Mouse (Mus musculus) hindbrain, embryonic 15.5 days (tissue): ENCODE measurements around the gene Slc35b2. TPM values are rescaled to one million over a fixed set of nuclear protein-coding genes. Genes with fewer than 3 reads are reported as not detected.

Experiments used
- ATAC-seq: fragments of 200-750 bp; cut with Nextera tagmentation; 2 replicates; pipeline ENCODE4 v1.8.0; 2017; ENCODE audit warnings: low read depth, moderate number of reproducible peaks, moderate TSS enrichment; ENCODE audit not compliant: low FRiP score
- H3K27ac ChIP-seq: fragments of 300-500 bp; sonication (generic); replicated peaks from 2 replicates; pipeline ENCODE4 v1.5.1; 2015; ENCODE audit warnings: mild to moderate bottlenecking, inconsistent platforms
- H3K27me3 ChIP-seq: fragments of 300-500 bp; sonication (generic); 2 replicates; pipeline ENCODE4 v1.6.1; 2015; ENCODE audit warnings: control low read depth, inconsistent platforms
- H3K36me3 ChIP-seq: fragments of 300-500 bp; sonication (generic); 2 replicates; pipeline ENCODE4 v1.6.1; 2015; ENCODE audit warnings: control low read depth, inconsistent platforms
- H3K4me1 ChIP-seq: fragments of 300-500 bp; sonication (generic); replicated peaks from 2 replicates; pipeline ENCODE4 v1.6.1; 2015; ENCODE audit warnings: control low read depth, inconsistent platforms
- H3K4me2 ChIP-seq: fragments of 300-500 bp; sonication (generic); 2 replicates; pipeline ENCODE4 v1.6.1; 2015; ENCODE audit warnings: moderate library complexity, mild to moderate bottlenecking, inconsistent platforms
- H3K4me3 ChIP-seq: fragments of 300-500 bp; sonication (generic); 2 replicates; pipeline ENCODE4 v1.5.1; 2015; ENCODE audit warnings: mild to moderate bottlenecking, inconsistent platforms
- H3K9ac ChIP-seq: fragments of 300-500 bp; sonication (generic); 2 replicates; pipeline ENCODE4 v1.6.1; 2015; ENCODE audit warnings: inconsistent platforms
- H3K9me3 ChIP-seq: fragments of 300-500 bp; sonication (generic); 2 replicates; pipeline ENCODE4 v1.6.1; 2016; ENCODE audit warnings: control low read depth, inconsistent platforms
- WGBS: fragments of 180-500 bp; shearing (Covaris S2); methylation state at CpG from one replicate; pipeline ENCODE4 v1.1.7; 2015; 5-methylcytosine and 5-hydroxymethylcytosine counted together
- polyA plus RNA-seq: library from polyadenylated mRNA; unstranded; fragments of >200 nt; fragmentation: Nextera tagmentation; extraction: Ambion mirVana; gene quantifications from 2 replicates; pipeline ENCODE4 v1.2.1, GENCODE M21; 2015

Gene Slc35b2
- polyA plus RNA-seq, 1 experiment from 2014 or later = 90.4 TPM

DNA sequence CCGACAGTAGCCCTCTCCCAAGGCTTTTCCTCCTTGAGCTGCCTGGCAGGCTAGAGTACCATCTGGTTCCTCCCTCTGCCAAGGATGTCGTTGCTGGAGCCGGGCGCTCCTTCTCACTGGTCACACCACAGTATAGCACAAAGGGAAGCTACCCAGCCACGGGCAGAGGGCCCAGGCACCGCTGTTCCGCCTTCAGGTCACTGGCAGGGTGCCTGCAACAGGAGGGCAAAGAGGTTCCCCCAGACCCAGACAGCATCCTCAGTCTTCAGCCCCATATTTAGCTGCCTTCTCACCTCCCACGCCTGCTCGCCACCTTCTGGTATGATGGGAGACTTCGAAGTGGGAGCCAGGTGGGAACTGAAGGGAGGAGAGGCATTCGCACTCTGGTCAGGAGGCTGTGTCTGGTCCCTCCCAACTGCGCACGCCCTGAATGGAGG, 33.3 kb upstream of the Slc35b2 start:
- Histone ChIP-seq H3K9ac (no peak overlapping the region), H3K27ac (peak overlapping the region; percentile 42; the same call in 1 of the 2 replicates), H3K36me3 (no peaks in the 10 kb centered on the region), H3K4me2 (no peak overlapping the region), H3K27me3 (peaks cover 22% of the 10 kb centered on the region), H3K4me3 (no peak overlapping the region), H3K9me3 (no peaks in the 10 kb centered on the region), H3K4me1 (no peaks in the 10 kb centered on the region)
- peak; percentile 85 for ATAC-seq
- WGBS = 36% methylated on average over 13 of the region's 13 CpGs

DNA sequence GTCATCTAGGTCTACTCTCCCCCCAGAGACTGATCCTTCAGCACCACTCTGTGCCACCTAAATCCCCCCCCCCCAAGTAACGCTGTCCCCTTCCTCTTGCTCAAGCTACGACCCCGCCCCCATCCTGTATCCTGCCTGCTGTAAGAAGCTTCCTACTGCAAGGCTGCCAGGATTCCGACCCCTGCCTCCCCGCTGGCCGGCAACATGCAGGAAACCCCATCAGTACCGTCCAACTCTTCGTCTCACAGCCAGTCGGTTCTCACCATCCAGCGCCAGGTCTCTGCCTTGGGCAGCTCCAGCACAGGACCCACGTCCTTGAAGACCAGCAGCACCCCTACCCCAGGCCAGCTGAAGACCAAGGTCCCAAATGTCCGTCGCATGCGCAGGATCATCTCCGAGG, 30.8 kb upstream of the Slc35b2 start:
- Histone ChIP-seq H3K27me3 (peaks cover 34% of the 10 kb centered on the region), H3K27ac (no peak overlapping the region), H3K4me2 (no peak overlapping the region), H3K4me3 (no peak overlapping the region), H3K9me3 (no peaks in the 10 kb centered on the region), H3K9ac (no peak overlapping the region), H3K36me3 (no peaks in the 10 kb centered on the region), H3K4me1 (no peaks in the 10 kb centered on the region)
- WGBS = 59% methylated on average over 15 of the region's 15 CpGs
- ATAC-seq = no peak

DNA sequence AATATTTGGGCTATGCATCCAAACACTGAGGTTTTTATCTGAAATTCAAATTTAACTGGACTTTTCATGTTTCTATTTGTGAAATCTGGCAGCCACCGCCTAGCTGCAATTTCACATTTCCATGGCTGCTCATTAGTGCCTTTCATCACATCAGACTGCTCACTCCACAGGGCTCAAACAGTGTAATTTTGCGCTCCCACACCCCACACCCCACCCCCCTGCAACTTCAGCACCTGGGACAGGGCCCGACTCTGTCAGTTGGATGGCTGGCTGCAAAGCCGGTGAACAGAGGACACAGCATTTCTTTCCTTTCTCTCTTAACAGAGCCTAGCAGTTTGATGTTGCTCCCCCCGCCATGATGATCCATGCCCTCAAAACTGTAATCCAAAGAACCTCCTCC, 27.4 kb upstream of the Slc35b2 start:
- 16% methylated on average over 5 of the region's 5 CpGs for WGBS
- no peak overlapping the region for H3K27ac ChIP-seq
- H3K36me3 ChIP-seq = no peaks in the 10 kb centered on the region
- no peak overlapping the region for H3K4me3 ChIP-seq
- no peak overlapping the region for H3K9ac ChIP-seq
- H3K9me3 ChIP-seq = no peaks in the 10 kb centered on the region
- ATAC-seq = no peak
- H3K4me1 ChIP-seq = no peaks in the 10 kb centered on the region
- no peak overlapping the region for H3K4me2 ChIP-seq
- 0 out of 2 replicates have a peak, but pooled peaks cover 25% of the 10 kb centered on the region for H3K27me3 ChIP-seq

DNA sequence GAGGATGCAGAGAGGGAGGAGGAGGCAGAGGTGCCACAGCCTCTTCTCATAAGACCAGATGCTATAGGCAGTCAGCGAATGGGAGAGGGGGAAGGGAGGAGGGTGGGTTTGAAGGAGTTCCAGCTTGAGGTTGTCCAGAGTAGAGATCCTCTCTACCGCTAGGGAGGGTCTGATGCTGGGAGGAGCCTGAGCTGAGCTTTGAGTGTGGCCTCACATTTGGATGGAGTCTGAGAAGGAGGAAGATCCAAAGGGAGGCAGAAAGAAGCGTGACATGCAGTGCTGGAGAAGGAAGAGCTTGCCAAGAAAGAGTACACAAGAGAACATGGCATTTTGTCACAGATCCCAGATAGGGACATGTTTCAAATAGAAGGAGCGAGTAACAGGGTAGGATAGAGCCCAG, 25.3 kb upstream of the Slc35b2 start:
- Histone ChIP-seq H3K4me1 (0 out of 2 replicates have a peak, but pooled peaks cover 3% of the 10 kb centered on the region), H3K9ac (no peak overlapping the region), H3K36me3 (no peaks in the 10 kb centered on the region), H3K9me3 (no peaks in the 10 kb centered on the region), H3K27ac (no peak overlapping the region), H3K4me3 (no peak overlapping the region), H3K4me2 (no peak overlapping the region), H3K27me3 (0 out of 2 replicates have a peak, but pooled peaks cover 23% of the 10 kb centered on the region)
- no peak for ATAC-seq
- WGBS = 56% methylated on average over 4 of the region's 4 CpGs

DNA sequence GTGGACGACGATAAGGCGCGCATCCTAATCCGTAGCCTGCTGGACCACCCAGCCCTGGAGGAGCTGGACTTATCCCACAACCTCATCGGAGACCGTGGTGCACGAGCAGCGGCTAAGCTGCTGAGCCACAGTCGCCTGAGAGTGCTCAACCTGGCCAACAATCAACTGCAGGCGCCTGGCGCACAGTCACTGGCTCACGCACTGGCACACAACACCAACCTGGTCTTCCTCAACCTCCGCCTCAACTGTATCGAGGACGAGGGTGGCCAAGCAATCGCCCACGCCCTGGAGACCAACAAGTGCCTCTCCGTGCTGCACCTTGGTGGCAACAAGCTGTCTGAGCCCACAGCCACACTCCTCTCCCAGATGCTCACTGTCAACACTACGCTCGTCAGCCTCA, 24.0 kb upstream of the Slc35b2 start:
- H3K9ac ChIP-seq = no peak overlapping the region
- no peak for ATAC-seq
- no peak overlapping the region for H3K4me2 ChIP-seq
- 84% methylated on average over 21 of the region's 21 CpGs for WGBS
- H3K27ac ChIP-seq = no peak overlapping the region
- H3K4me1 ChIP-seq = peaks cover 14% of the 10 kb centered on the region
- peaks cover 4% of the 10 kb centered on the region; the same call in 1 of the 2 replicates for H3K36me3 ChIP-seq
- no peaks in the 10 kb centered on the region for H3K9me3 ChIP-seq
- H3K4me3 ChIP-seq = no peak overlapping the region
- 0 out of 2 replicates have a peak, but pooled peaks cover 18% of the 10 kb centered on the region for H3K27me3 ChIP-seq

DNA sequence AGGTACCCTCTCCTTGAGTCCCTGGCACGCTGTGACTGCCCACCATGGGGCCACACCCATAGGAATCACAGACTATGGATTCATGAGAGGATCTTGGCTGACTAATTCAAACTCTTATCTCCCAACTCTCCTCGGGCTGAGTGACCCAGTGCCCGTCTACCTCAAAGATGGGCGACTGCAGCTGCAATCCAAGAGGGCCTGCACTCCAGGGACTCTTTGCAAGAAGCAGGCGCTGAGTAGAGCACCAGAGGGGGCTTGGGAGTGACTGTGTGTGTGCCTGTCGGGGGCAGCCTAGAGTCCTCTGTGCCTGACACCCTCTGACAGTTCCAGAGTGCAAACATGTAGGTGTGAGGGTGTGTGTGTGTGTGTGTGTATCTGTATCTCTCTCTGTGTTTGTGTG, 21.5 kb upstream of the Slc35b2 start:
- 42% methylated on average over 6 of the region's 6 CpGs for WGBS
- Histone ChIP-seq H3K4me3 (no peak overlapping the region), H3K27ac (no peak overlapping the region), H3K4me1 (peaks cover 36% of the 10 kb centered on the region), H3K9me3 (no peaks in the 10 kb centered on the region), H3K27me3 (peaks cover 17% of the 10 kb centered on the region), H3K36me3 (peaks cover 12% of the 10 kb centered on the region; the same call in 1 of the 2 replicates), H3K4me2 (no peak overlapping the region), H3K9ac (no peak overlapping the region)
- ATAC-seq = no peak

DNA sequence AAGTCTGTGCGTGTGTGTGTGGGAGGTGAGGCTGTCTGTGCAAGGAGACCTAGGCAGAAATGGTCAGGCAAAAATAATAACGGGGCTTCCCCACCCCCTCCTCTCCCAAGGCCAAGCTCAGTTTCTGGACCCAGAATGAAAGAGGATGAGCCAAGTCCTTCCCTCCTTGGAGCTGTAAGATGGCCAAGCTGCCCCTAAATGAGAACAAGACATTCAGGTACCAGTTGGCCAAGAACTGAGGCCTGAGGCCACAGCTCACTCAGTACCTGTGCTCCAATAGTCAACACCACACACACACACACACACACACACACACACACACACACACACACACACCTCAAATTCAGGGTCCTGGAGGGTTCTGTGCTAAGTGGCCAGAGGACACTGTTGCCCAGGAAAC, 21.0 kb upstream of the Slc35b2 start:
- H3K4me3 ChIP-seq = no peak overlapping the region
- no peak overlapping the region for H3K9ac ChIP-seq
- peaks cover 41% of the 10 kb centered on the region for H3K4me1 ChIP-seq
- H3K27me3 ChIP-seq = peaks cover 22% of the 10 kb centered on the region
- 80% methylated on average over 2 of the region's 2 CpGs for WGBS
- H3K27ac ChIP-seq = no peak overlapping the region
- peaks cover 12% of the 10 kb centered on the region; the same call in 1 of the 2 replicates for H3K36me3 ChIP-seq
- no peaks in the 10 kb centered on the region for H3K9me3 ChIP-seq
- ATAC-seq = no peak
- no peak overlapping the region for H3K4me2 ChIP-seq

DNA sequence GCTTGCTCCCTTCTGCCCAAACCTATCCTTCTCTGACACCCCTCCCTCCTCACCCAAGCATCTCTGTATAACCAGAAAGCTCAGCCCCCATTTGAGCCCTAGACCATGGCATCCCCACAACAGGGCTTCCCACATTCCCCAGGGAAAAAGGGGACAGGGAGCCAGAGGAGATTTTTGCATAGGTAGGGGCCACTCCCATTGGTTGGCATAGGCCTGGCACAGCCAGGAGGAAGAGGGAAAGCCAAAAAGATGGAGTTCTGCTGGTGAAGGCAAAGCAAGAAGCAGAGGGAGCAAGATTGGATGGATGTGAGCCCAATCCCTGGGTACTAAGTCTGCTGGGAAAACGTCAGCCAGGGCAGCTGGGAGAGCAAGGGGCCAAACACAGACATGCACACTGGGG, 20.6 kb upstream of the Slc35b2 start:
- WGBS = 12% methylated on average over 1 of the region's 1 CpGs
- H3K27me3 ChIP-seq = peaks cover 23% of the 10 kb centered on the region
- no peak overlapping the region for H3K4me2 ChIP-seq
- no peak for ATAC-seq
- peaks cover 12% of the 10 kb centered on the region; the same call in 1 of the 2 replicates for H3K36me3 ChIP-seq
- no peak overlapping the region for H3K27ac ChIP-seq
- no peak overlapping the region for H3K4me3 ChIP-seq
- H3K9me3 ChIP-seq = no peaks in the 10 kb centered on the region
- no peak overlapping the region for H3K9ac ChIP-seq
- peaks cover 45% of the 10 kb centered on the region for H3K4me1 ChIP-seq

DNA sequence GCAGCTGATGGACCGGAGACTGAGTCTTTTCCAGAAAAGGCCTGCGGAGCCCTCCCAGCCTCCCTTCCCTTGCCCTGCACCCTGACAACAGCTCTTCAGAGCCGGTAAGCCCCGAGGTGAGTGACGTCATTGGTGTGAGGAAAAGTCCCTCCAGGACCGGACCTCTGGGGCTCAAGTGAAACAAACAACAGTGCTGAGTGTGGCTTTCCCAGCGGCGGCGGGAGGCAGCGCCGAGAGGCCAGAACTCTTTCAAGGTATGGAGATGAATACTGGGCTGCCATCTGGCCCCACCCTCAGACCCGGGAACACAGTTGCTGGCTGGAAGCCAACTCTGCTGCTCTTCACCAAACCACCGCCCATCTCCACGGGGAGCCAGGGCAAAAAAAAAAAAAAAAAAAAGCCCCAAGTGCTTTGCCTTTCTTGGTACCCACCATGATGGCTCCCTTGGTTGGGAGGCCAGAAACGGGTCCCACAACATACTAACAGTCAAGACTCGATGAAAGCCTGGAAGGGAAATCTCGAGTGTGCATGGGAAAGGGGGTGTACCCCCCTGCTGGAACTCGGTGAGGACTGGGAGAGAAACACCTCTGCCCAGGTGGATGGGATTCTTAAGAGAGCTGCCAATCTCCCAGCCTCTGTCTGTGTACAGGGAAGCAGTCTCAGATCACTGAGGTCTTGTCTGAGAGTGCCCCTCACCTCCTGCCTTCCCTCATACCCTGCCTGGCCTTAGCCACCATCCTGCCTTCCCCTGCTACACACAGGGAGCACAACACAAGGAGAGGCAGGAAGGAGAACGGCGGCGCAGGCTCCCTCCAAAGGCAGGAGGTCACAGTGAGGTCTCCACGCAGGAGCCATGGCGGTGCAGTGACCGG, 19.4 kb upstream of the Slc35b2 start:
- no peak overlapping the region for H3K4me3 ChIP-seq

DNA sequence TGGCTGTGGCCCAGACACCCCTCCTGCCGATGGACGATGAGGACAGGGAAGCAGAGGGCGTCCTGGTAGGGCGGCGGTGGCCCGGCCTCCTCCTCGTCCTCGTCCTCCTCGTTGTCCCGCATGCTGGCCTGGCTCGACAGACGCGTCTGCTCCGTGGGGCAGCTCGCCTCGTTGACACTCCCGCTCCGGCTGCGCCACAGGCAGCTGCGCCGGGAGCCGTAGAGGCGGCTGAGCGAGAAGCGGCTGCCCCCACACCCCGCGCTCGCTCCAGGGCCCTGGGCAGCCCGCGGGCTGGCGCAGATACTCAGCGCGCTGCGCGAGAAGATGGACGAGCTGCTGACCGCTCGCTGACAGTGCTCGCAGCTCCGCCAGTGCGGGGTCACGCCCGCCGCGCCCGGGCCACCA, 18.8 kb upstream of the Slc35b2 start:
- H3K4me3 ChIP-seq = peak overlapping the region; percentile 15
- peaks cover 52% of the 10 kb centered on the region for H3K4me1 ChIP-seq
- no peaks in the 10 kb centered on the region for H3K9me3 ChIP-seq
- no peak for ATAC-seq
- peaks cover 12% of the 10 kb centered on the region; the same call in 1 of the 2 replicates for H3K36me3 ChIP-seq
- H3K4me2 ChIP-seq = peak overlapping the region; percentile 37
- 3% methylated on average over 45 of the region's 46 CpGs for WGBS
- H3K27me3 ChIP-seq = peaks cover 23% of the 10 kb centered on the region
- no peak overlapping the region for H3K9ac ChIP-seq
- H3K27ac ChIP-seq = no peak overlapping the region

More for the DNA sequence above, 19.4 kb upstream of the Slc35b2 start:
- H3K27me3 ChIP-seq = peaks cover 23% of the 10 kb centered on the region
- peaks cover 50% of the 10 kb centered on the region for H3K4me1 ChIP-seq
- WGBS = 13% methylated on average over 22 of the region's 24 CpGs
- no peak overlapping the region for H3K27ac ChIP-seq
- no peaks in the 10 kb centered on the region for H3K9me3 ChIP-seq
- peaks cover 12% of the 10 kb centered on the region; the same call in 1 of the 2 replicates for H3K36me3 ChIP-seq
- ATAC-seq = no peak
- H3K4me2 ChIP-seq = no peak overlapping the region
- H3K9ac ChIP-seq = no peak overlapping the region

DNA sequence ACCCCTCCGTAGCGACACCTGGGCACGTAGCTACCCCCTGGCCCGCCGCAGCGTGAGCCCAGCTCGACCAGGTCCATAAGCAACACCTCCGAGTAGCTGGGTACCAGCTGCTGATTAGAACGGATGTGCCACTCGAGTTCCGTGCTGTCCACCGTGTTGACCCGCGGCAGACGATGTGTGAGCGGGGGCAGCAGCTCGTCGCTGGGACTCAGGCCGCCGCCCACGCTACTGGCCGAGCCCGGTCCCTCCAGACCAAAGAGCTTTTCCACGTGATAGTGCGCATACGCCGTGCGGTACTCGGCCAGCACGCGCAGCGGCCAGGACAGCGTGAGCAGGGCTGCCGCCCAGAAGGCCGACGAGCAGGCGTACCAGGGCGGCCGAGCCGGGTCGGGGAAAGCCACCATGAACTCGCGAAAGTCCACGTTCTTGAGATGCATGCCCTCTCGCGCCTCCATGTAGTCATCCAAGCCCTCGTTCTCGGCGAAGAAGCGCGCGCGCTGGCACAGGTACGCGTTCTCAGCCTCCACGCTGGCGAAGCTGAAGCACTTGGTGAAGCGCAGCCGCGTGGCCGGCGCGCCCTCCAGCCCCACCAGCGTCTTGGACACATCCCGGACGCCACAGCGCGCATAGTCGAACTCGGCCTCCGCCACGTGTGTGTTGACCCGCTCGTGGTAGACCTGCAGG, 18.3 kb upstream of the Slc35b2 start:
- Histone ChIP-seq H3K4me3 (peak overlapping the region; percentile 15), H3K9me3 (no peaks in the 10 kb centered on the region), H3K9ac (no peak overlapping the region), H3K36me3 (peaks cover 12% of the 10 kb centered on the region; the same call in 1 of the 2 replicates), H3K27ac (no peak overlapping the region), H3K4me2 (peak overlapping the region; percentile 37), H3K27me3 (peaks cover 23% of the 10 kb centered on the region), H3K4me1 (peaks cover 57% of the 10 kb centered on the region)
- no peak for ATAC-seq
- 12% methylated on average over 74 of the region's 74 CpGs for WGBS

DNA sequence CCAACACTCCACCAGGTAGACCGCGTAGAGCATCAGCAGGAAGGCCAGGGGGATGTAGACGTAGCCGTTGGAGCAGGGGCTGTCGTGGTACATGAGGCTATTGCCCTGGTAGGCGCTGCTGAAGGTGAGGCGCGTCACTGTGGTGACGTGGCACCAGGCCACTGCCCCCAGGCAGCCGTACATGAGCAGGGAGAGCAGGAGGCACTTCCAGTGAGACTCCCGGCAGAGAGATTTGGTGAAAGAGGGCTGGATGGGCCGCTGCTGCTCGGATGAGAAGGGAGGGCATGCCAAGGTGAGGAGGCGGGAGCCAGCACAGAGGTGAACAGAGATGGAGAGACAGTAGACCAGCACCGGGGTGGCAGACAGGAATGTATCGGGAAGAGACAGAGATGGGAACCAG, 16.7 kb upstream of the Slc35b2 start:
- Histone ChIP-seq H3K36me3 (peaks cover 12% of the 10 kb centered on the region; the same call in 1 of the 2 replicates), H3K4me1 (peaks cover 60% of the 10 kb centered on the region), H3K4me3 (no peak overlapping the region), H3K9me3 (no peaks in the 10 kb centered on the region), H3K27me3 (peaks cover 23% of the 10 kb centered on the region), H3K27ac (no peak overlapping the region), H3K9ac (no peak overlapping the region), H3K4me2 (peak overlapping the region; percentile 69)
- 67% methylated on average over 16 of the region's 16 CpGs for WGBS
- no peak for ATAC-seq
